Mouse (Mus musculus): ENCODE results near the gene Smyd2.

Smyd2 gene

GRCm38 (mm10) chr1:189941786-189942185, 19.6 kb upstream of the Smyd2 start:
- TF ChIP-seq CTCF (conservative IDR thresholded peaks at IDR 0.05; ENCODE audit: low read length) (no peak), POU5F1 (IDR thresholded peaks at IDR 0.05; ENCODE audit: borderline replicate concordance, low read length) (no peak), NANOG (IDR thresholded peaks at IDR 0.05; ENCODE audit: borderline replicate concordance, low read length) (no peak)
- Histone ChIP-seq H3K9me3 (ENCODE audit: low read length) (no peaks in the 10 kb centered on the region), H3K27me3 (ENCODE audit: insufficient read depth, low read length) (no peaks in the 10 kb centered on the region), H3K4me1 (replicated peaks; ENCODE audit: low read depth, low read length) (no peaks in the 10 kb centered on the region), H3K4me3 (replicated peaks; ENCODE audit: low read length) (no peak overlapping the region), H3K36me3 (ENCODE audit: insufficient read depth, low read length) (no peaks in the 10 kb centered on the region)

GRCm38 (mm10) chr1:189936436-189937105, 14.4 kb upstream of the Smyd2 start:
- Histone ChIP-seq H3K9me3 (ENCODE audit: low read length) (no peaks in the 10 kb centered on the region), H3K4me1 (replicated peaks; ENCODE audit: low read depth, low read length) (no peaks in the 10 kb centered on the region), H3K36me3 (ENCODE audit: insufficient read depth, low read length) (no peaks in the 10 kb centered on the region), H3K27me3 (ENCODE audit: insufficient read depth, low read length) (no peaks in the 10 kb centered on the region), H3K4me3 (replicated peaks; ENCODE audit: low read length) (no peak overlapping the region)
- TF ChIP-seq CTCF (conservative IDR thresholded peaks at IDR 0.05; ENCODE audit: low read length) (no peak), POU5F1 (IDR thresholded peaks at IDR 0.05; ENCODE audit: borderline replicate concordance, low read length) (no peak)

GRCm38 (mm10) chr1:189933480-189934202, 11.5 kb upstream of the Smyd2 start:
- no peak overlapping the region for H3K4me3 ChIP-seq (replicated peaks; ENCODE audit: low read length)
- H3K36me3 ChIP-seq (ENCODE audit: insufficient read depth, low read length), result no peaks in the 10 kb centered on the region
- TF ChIP-seq POU5F1 (IDR thresholded peaks at IDR 0.05; ENCODE audit: borderline replicate concordance, low read length) (no peak), CTCF (conservative IDR thresholded peaks at IDR 0.05; ENCODE audit: low read length) (no peak), NANOG (IDR thresholded peaks at IDR 0.05; ENCODE audit: borderline replicate concordance, low read length) (no peak)
- H3K4me1 ChIP-seq (replicated peaks; ENCODE audit: low read depth, low read length), result peaks cover 12% of the 10 kb centered on the region
- no peaks in the 10 kb centered on the region for H3K9me3 ChIP-seq (ENCODE audit: low read length)
- H3K27me3 ChIP-seq (ENCODE audit: insufficient read depth, low read length), result no peaks in the 10 kb centered on the region

- Histone ChIP-seq H3K9me3 (ENCODE audit: low read length) (no peaks in the 10 kb centered on the region), H3K4me3 (replicated peaks; ENCODE audit: low read length) (no peak overlapping the region), H3K27me3 (ENCODE audit: insufficient read depth, low read length) (no peaks in the 10 kb centered on the region), H3K4me1 (replicated peaks; ENCODE audit: low read depth, low read length) (peaks cover 13% of the 10 kb centered on the region), H3K36me3 (ENCODE audit: insufficient read depth, low read length) (no peaks in the 10 kb centered on the region)
- TF ChIP-seq NANOG (IDR thresholded peaks at IDR 0.05; ENCODE audit: borderline replicate concordance, low read length) (no peak), CTCF (conservative IDR thresholded peaks at IDR 0.05; ENCODE audit: low read length) (no peak), POU5F1 (IDR thresholded peaks at IDR 0.05; ENCODE audit: borderline replicate concordance, low read length) (no peak)
These were observed 10.8 kb upstream of the Smyd2 start for GRCm38 (mm10) chr1:189932976-189933375.

GRCm38 (mm10) chr1:189932190-189932589, 10.0 kb upstream of the Smyd2 start:
- Histone ChIP-seq H3K4me1 (replicated peaks; ENCODE audit: low read depth, low read length) (peaks cover 21% of the 10 kb centered on the region), H3K27me3 (ENCODE audit: insufficient read depth, low read length) (no peaks in the 10 kb centered on the region), H3K36me3 (ENCODE audit: insufficient read depth, low read length) (no peaks in the 10 kb centered on the region), H3K4me3 (replicated peaks; ENCODE audit: low read length) (no peak overlapping the region), H3K9me3 (ENCODE audit: low read length) (no peaks in the 10 kb centered on the region)
- no peak for TF ChIP-seq NANOG (IDR thresholded peaks at IDR 0.05; ENCODE audit: borderline replicate concordance, low read length)
- TF ChIP-seq CTCF (conservative IDR thresholded peaks at IDR 0.05; ENCODE audit: low read length), result no peak
- TF ChIP-seq POU5F1 (IDR thresholded peaks at IDR 0.05; ENCODE audit: borderline replicate concordance, low read length), result no peak

GRCm38 (mm10) chr1:189929896-189930295, 7.7 kb upstream of the Smyd2 start:
- Histone ChIP-seq H3K4me3 (replicated peaks; ENCODE audit: low read length) (no peak overlapping the region), H3K9me3 (ENCODE audit: low read length) (no peaks in the 10 kb centered on the region), H3K4me1 (replicated peaks; ENCODE audit: low read depth, low read length) (peaks cover 24% of the 10 kb centered on the region), H3K27me3 (ENCODE audit: insufficient read depth, low read length) (peaks cover 14% of the 10 kb centered on the region), H3K36me3 (ENCODE audit: insufficient read depth, low read length) (no peaks in the 10 kb centered on the region)
- TF ChIP-seq CTCF (conservative IDR thresholded peaks at IDR 0.05; ENCODE audit: low read length) (no peak), POU5F1 (IDR thresholded peaks at IDR 0.05; ENCODE audit: borderline replicate concordance, low read length) (no peak), NANOG (IDR thresholded peaks at IDR 0.05; ENCODE audit: borderline replicate concordance, low read length) (no peak)

GRCm38 (mm10) chr1:189927644-189928043, 5.5 kb upstream of the Smyd2 start:
- Histone ChIP-seq H3K36me3 (ENCODE audit: insufficient read depth, low read length) (no peaks in the 10 kb centered on the region), H3K4me3 (replicated peaks; ENCODE audit: low read length) (no peak overlapping the region), H3K4me1 (replicated peaks; ENCODE audit: low read depth, low read length) (peaks cover 46% of the 10 kb centered on the region), H3K27me3 (ENCODE audit: insufficient read depth, low read length) (peaks cover 35% of the 10 kb centered on the region), H3K9me3 (ENCODE audit: low read length) (no peaks in the 10 kb centered on the region)
- TF ChIP-seq NANOG (IDR thresholded peaks at IDR 0.05; ENCODE audit: borderline replicate concordance, low read length) (no peak), CTCF (conservative IDR thresholded peaks at IDR 0.05; ENCODE audit: low read length) (peak; percentile 82)

GRCm38 (mm10) chr1:189926279-189926678, 4.1 kb upstream of the Smyd2 start:
- TF ChIP-seq CTCF (conservative IDR thresholded peaks at IDR 0.05; ENCODE audit: low read length), result no peak
- TF ChIP-seq POU5F1 (IDR thresholded peaks at IDR 0.05; ENCODE audit: borderline replicate concordance, low read length), result no peak
- no peak for TF ChIP-seq NANOG (IDR thresholded peaks at IDR 0.05; ENCODE audit: borderline replicate concordance, low read length)

More at GRCm38 (mm10) chr1:189926279-189926678, 4.1 kb upstream of the Smyd2 start:
- H3K4me3 ChIP-seq (replicated peaks; ENCODE audit: low read length), result no peak overlapping the region
- no peaks in the 10 kb centered on the region for H3K9me3 ChIP-seq (ENCODE audit: low read length)
- peaks cover 55% of the 10 kb centered on the region for H3K4me1 ChIP-seq (replicated peaks; ENCODE audit: low read depth, low read length)
- H3K27me3 ChIP-seq (ENCODE audit: insufficient read depth, low read length), result peaks cover 37% of the 10 kb centered on the region
- H3K36me3 ChIP-seq (ENCODE audit: insufficient read depth, low read length), result no peaks in the 10 kb centered on the region
